Mouse (Mus musculus) left cerebral cortex, adult 8-10 months (tissue): ENCODE results near the gene Rdh16. TPM values are rescaled to one million over a fixed set of nuclear protein-coding genes. Genes with fewer than 3 reads are reported as not detected.
"Not testable (repeated sequence)": the region's sequence is repeated elsewhere in the genome, so short reads cannot be mapped to it uniquely, and the experiment has no call there.

ENCODE experiments used
- DNase-seq, 2 experiments: peaks; one replicate each; pipeline ENCODE4 v3.0.0; 2022; ENCODE audit warnings: low spot score in 2 of 2
- total RNA-seq, 4 experiments: library from RNA; stranded (reverse); gene quantifications; 2 replicates each; pipeline ENCODE4 v1.2.4; 2022

Gene Rdh16
- total RNA-seq, result under 1 TPM; 0.11 to 0.49 (median 0.34) TPM

- DNase-seq, result no peak
These were observed at the start of gene Rdh16 for GRCm38 (mm10) chr10:127800891-127801290. TSS of gene Rdh16 (plus strand) at chr10:127801152.

GRCm38 (mm10) chr10:127751548-127751947 is 49.4 kb upstream of the Rdh16 start, which contains the start of gene Gpr182:
TSS of gene Gpr182 (minus strand) at chr10:127751732.
- no peak for DNase-seq

DNA sequence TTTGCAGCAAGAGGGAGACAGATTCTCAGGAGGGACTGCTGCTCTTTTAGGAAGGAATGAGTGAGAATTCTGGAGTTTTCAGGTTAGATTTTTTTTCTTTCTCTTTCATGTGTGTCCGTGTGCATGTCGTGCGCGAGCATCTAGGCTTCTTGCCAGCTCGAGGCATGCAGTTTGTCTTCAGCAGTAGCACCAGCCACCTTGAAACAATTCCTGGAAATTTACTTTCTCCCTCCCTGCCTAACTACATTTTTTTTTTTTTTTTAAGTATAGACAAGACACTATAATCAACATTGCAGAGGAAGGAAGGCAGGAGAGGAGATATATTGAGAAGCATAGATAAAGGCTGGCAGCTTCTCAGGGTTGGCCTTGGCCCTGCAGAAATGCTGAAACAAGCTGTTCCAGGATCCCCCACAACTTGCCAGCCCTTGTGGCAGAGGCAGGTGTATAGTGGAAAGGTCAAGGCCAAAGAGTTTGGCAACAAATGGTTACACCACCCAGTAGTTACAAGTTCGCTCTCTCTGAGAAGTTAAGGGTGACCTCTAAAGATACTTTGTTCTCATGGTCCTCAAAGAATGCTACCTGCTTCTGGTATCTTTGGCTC is 46.3 kb upstream of the Rdh16 start:
- no peak for DNase-seq

DNA sequence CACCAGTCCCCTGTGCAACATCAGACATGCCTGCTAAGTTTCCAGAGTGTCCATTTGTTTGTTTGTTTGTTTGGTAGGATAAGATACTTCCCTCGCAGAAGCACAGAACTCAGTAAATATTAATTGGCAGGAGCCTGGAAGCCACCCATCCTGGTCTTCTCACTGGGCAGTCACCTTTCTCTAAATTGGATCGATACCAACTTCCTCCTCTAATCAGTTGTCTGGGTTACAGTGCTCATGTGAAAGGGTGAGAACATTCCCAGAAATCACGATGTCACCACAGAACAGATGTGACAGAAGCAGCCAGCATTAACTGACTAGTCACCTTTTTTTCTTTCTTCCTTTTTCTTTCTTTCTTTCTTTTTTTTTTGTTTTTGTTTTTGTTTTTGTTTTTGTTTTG is 45.7 kb upstream of the Rdh16 start:
- no peak for DNase-seq

GRCm38 (mm10) chr10:127755770-127756468 is 45.0 kb upstream of the Rdh16 start:
- no peak for DNase-seq

GRCm38 (mm10) chr10:127759181-127760110 is 41.5 kb upstream of the Rdh16 start, which contains the start of the genes Rdh1 and Rdh16f1:
TSS of gene Rdh1 (plus strand) at chr10:127759721.
TSS of gene Rdh16f1 (plus strand) at chr10:127759787.
- DNase-seq, result no peak

DNA sequence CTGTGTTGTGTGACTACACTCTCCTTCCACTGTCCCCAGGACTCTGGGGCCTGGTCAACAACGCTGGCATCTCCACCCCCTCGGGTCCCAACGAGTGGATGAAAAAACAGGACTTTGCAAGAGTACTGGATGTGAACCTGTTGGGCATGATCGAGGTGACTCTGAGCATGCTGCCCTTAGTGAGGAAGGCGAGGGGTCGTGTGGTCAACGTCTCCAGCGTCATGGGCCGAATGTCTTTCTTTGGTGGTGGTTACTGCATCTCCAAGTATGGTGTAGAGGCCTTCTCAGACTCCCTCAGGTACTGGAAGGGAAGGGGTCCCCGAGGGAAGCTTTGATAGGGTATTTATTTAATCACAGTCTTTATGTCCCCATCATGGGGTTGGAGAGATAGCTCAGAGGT is 38.0 kb upstream of the Rdh16 start:
- DNase-seq, result not testable (repeated sequence)

GRCm38 (mm10) chr10:127763914-127764680 is 36.9 kb upstream of the Rdh16 start:
- no peak for DNase-seq

DNA sequence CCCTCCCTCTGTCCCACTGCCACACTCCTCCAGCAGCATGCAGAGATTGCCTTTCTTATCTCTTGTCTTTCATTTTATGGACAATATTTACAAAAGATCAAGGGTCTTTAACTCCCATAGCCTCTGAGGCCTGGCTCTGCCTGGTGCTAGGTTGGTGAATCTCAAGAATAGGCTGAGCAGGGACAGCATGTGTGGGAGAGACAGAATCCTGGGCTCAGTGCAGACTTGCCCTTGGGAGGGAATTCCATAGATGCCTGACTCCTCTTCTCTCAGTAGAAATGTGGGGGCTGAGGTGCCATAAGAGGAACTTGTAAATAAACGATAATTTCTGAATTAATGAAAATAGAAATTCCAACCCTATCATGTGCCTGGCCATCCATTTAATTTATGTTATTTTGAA is 34.4 kb upstream of the Rdh16 start:
- no peak for DNase-seq

DNA sequence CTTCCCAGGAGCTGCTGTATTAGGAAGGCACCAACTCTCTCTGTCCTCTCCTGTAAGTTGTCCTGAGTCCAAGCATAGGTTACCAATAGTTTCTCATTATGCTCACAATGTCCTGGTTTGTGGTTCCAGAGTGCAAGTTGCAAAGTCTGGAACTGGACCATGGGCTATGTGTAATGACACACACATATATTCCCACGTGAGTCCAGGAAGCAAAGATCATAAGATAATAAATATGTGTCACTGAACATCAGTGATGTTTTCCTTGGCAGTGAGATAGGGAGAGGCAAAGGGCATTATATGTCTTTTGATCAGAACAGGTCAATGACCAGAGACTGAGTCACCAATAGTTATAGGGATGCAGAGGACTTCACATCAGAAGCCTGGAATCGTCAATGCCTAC is 24.9 kb upstream of the Rdh16 start, which contains the start of gene Rdh9:
Gene Rdh9, plus strand, starts transcription at position 376 of the 400 bp plus-strand sequence.
- DNase-seq, result no peak

- not testable (repeated sequence) for DNase-seq
These were observed 18.6 kb upstream of the Rdh16 start for GRCm38 (mm10) chr10:127782321-127782720.

- not testable (repeated sequence) for DNase-seq
These were observed 15.5 kb upstream of the Rdh16 start for GRCm38 (mm10) chr10:127785411-127785810.

GRCm38 (mm10) chr10:127799295-127799694 is 1.7 kb upstream of the Rdh16 start:
- no peak for DNase-seq

GRCm38 (mm10) chr10:127801612-127802011 is 660 bp downstream of the Rdh16 start:
- no peak for DNase-seq

- no peak for DNase-seq
These were observed 1.3 kb downstream of the Rdh16 start for GRCm38 (mm10) chr10:127802236-127802635.

- no peak for DNase-seq
These were observed 3.5 kb downstream of the Rdh16 start for GRCm38 (mm10) chr10:127804416-127804815.

DNA sequence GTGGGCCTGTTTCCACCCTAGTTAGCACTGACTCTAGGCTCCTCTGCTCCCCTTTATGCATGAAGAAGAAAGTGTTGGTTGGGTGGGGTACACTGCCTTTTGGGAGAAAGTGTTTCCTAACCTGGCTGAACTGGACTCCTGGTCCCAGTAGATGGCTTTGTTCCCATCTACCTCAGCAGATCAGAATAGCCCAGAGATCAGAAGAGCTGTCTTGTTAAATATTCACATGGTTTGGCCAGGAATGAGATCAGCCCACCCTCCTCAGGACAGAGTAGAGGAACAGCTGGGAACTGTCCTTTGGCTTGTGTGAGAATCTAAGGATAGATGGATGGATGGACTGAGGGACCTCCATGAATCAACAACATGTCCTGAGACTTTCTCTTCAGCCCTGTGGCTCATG is 14.9 kb downstream of the Rdh16 start:
- no peak for DNase-seq

DNA sequence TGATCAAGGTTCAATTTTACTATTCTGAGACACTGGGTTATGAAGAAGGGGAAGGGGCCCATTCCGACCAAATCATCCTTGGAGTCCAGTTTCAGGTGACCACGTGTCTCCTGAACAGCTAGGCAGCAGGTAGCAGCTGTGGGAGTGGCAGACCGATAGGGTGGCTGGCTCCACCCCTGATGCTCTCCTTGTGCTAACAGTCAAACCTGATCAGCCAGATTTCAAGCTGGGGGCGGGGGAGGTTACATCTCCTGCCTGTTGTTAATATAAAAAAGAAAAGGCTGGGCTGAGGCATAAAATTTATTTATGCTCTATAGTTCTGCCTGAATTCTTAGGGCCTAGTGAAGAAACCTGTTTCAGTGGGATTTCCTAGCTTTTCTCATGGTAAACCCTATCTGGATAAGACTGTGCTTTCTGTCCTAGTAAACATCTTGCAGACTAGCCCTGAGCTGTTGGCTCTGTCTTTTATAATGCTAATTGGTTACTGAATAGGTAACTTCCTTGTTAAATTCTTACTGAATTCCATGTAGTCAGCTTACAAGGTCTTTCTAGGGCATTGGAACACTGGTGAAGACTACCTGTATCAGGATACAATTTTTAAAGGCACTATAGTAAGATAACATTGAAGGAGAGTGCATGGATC is 16.4 kb downstream of the Rdh16 start:
- not testable (repeated sequence) for DNase-seq

GRCm38 (mm10) chr10:127821806-127822205 is 20.9 kb downstream of the Rdh16 start:
- DNase-seq, result not testable (repeated sequence)

DNA sequence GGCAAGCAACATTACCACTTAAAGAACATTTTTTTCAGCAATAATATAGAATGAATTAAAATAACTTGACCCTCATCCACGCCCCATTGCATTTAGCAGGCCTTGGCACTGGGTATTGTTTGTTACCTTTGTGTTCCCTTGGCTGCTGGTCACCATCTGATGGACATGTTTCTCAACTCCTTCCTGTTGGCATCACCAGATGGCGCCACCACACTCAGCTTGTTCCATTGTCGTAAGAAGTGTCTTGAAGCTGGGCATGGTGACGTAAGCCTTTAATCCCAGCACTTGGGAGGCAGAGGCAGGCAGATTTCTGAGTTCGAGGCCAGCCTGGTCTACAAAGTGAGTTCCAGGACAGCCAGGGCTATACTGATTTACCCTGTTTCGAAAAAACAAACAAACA is 24.4 kb downstream of the Rdh16 start:
- no peak for DNase-seq
